Mouse (Mus musculus): ENCODE data around the gene Tas2r137. TPM values are rescaled to one million over a fixed set of nuclear protein-coding genes. Genes with fewer than 3 reads are reported as not detected.

Gene Tas2r137
- not detected in 2 replicates for polyA plus RNA-seq (2011; ENCODE audit: insufficient read length, low read depth, missing spikeins)

GRCm38 (mm10) chr6:40490933-40491332, at the start of gene Tas2r137:
Gene Tas2r137, plus strand, starts transcription at chr6:40491233.
- H3K4me3 ChIP-seq (ENCODE audit: insufficient read depth, low read length): no peak within 1 kb of the TSS
- H3K4me1 ChIP-seq (ENCODE audit: control insufficient read depth, insufficient read depth, low read length): no peaks in the 10 kb centered on the region
- TF ChIP-seq POLR2A (IDR thresholded peaks at IDR 0.05; ENCODE audit: low read depth, low read length) (no peak), CTCF (IDR thresholded peaks at IDR 0.05; ENCODE audit: borderline replicate concordance, insufficient read depth, low read length) (no peak)
- H3K27ac ChIP-seq (ENCODE audit: insufficient read depth, low read length): no peak within 1 kb of the TSS

- TF ChIP-seq CTCF (IDR thresholded peaks at IDR 0.05; ENCODE audit: borderline replicate concordance, insufficient read depth, low read length): no peak
- Histone ChIP-seq H3K4me1 (ENCODE audit: control insufficient read depth, insufficient read depth, low read length) (no peaks in the 10 kb centered on the region), H3K27ac (ENCODE audit: insufficient read depth, low read length) (no peak overlapping the region), H3K4me3 (ENCODE audit: insufficient read depth, low read length) (no peak overlapping the region)
Observed at GRCm38 (mm10) chr6:40441276-40441675, 49.8 kb upstream of the Tas2r137 start.

- no peak for TF ChIP-seq POLR2A (IDR thresholded peaks at IDR 0.05; ENCODE audit: low read depth, low read length)
- no peak for TF ChIP-seq CTCF (IDR thresholded peaks at IDR 0.05; ENCODE audit: borderline replicate concordance, insufficient read depth, low read length)
- no peak overlapping the region for H3K27ac ChIP-seq (ENCODE audit: insufficient read depth, low read length)
- no peaks in the 10 kb centered on the region for H3K4me1 ChIP-seq (ENCODE audit: control insufficient read depth, insufficient read depth, low read length)
- no peak overlapping the region for H3K4me3 ChIP-seq (ENCODE audit: insufficient read depth, low read length)
Observed at GRCm38 (mm10) chr6:40441755-40442154, 49.3 kb upstream of the Tas2r137 start.

GRCm38 (mm10) chr6:40443281-40443928, 47.6 kb upstream of the Tas2r137 start:
- H3K4me1 ChIP-seq (ENCODE audit: control insufficient read depth, insufficient read depth, low read length): no peaks in the 10 kb centered on the region
- TF ChIP-seq POLR2A (IDR thresholded peaks at IDR 0.05; ENCODE audit: low read depth, low read length) (no peak), CTCF (IDR thresholded peaks at IDR 0.05; ENCODE audit: borderline replicate concordance, insufficient read depth, low read length) (no peak)
- H3K27ac ChIP-seq (ENCODE audit: insufficient read depth, low read length): no peak overlapping the region
- no peak overlapping the region for H3K4me3 ChIP-seq (ENCODE audit: insufficient read depth, low read length)

GRCm38 (mm10) chr6:40448626-40449025, 42.4 kb upstream of the Tas2r137 start:
- H3K27ac ChIP-seq (ENCODE audit: insufficient read depth, low read length): no peak overlapping the region
- H3K4me3 ChIP-seq (ENCODE audit: insufficient read depth, low read length): no peak overlapping the region
- TF ChIP-seq POLR2A (IDR thresholded peaks at IDR 0.05; ENCODE audit: low read depth, low read length): no peak
- TF ChIP-seq CTCF (IDR thresholded peaks at IDR 0.05; ENCODE audit: borderline replicate concordance, insufficient read depth, low read length): no peak
- H3K4me1 ChIP-seq (ENCODE audit: control insufficient read depth, insufficient read depth, low read length): no peaks in the 10 kb centered on the region

- H3K4me1 ChIP-seq (ENCODE audit: control insufficient read depth, insufficient read depth, low read length): no peaks in the 10 kb centered on the region
- no peak overlapping the region for H3K27ac ChIP-seq (ENCODE audit: insufficient read depth, low read length)
- TF ChIP-seq POLR2A (IDR thresholded peaks at IDR 0.05; ENCODE audit: low read depth, low read length) (no peak), CTCF (IDR thresholded peaks at IDR 0.05; ENCODE audit: borderline replicate concordance, insufficient read depth, low read length) (no peak)
Observed at GRCm38 (mm10) chr6:40454436-40455041, 36.5 kb upstream of the Tas2r137 start.

GRCm38 (mm10) chr6:40465710-40466109, 25.3 kb upstream of the Tas2r137 start:
- Histone ChIP-seq H3K4me1 (ENCODE audit: control insufficient read depth, insufficient read depth, low read length) (no peaks in the 10 kb centered on the region), H3K27ac (ENCODE audit: insufficient read depth, low read length) (no peak overlapping the region), H3K4me3 (ENCODE audit: insufficient read depth, low read length) (no peak overlapping the region)
- no peak for TF ChIP-seq CTCF (IDR thresholded peaks at IDR 0.05; ENCODE audit: borderline replicate concordance, insufficient read depth, low read length)
- no peak for TF ChIP-seq POLR2A (IDR thresholded peaks at IDR 0.05; ENCODE audit: low read depth, low read length)

More at GRCm38 (mm10) chr6:40454436-40455041, 36.5 kb upstream of the Tas2r137 start:
- H3K4me3 ChIP-seq (ENCODE audit: insufficient read depth, low read length): no peak overlapping the region

GRCm38 (mm10) chr6:40470916-40471719, 19.9 kb upstream of the Tas2r137 start, which contains the start of gene Ssbp1:
Gene Ssbp1, plus strand, starts transcription at chr6:40471352.
- H3K4me1 ChIP-seq (ENCODE audit: control insufficient read depth, insufficient read depth, low read length): peaks cover 3% of the 10 kb centered on the region; the same call in 1 of the 2 replicates
- peak within 1 kb of the TSS; percentile 81 for H3K27ac ChIP-seq (ENCODE audit: insufficient read depth, low read length)
- H3K4me3 ChIP-seq (ENCODE audit: insufficient read depth, low read length): peak within 1 kb of the TSS; percentile 99

GRCm38 (mm10) chr6:40471720-40472010, 19.4 kb upstream of the Tas2r137 start:
- Histone ChIP-seq H3K27ac (ENCODE audit: insufficient read depth, low read length) (peak overlapping the region; percentile 81), H3K4me3 (ENCODE audit: insufficient read depth, low read length) (peak overlapping the region; percentile 99), H3K4me1 (ENCODE audit: control insufficient read depth, insufficient read depth, low read length) (peaks cover 3% of the 10 kb centered on the region; the same call in 1 of the 2 replicates)
- TF ChIP-seq POLR2A (IDR thresholded peaks at IDR 0.05; ENCODE audit: low read depth, low read length): no peak
- no peak for TF ChIP-seq CTCF (IDR thresholded peaks at IDR 0.05; ENCODE audit: borderline replicate concordance, insufficient read depth, low read length)

More at GRCm38 (mm10) chr6:40470916-40471719, 19.9 kb upstream of the Tas2r137 start, which contains the start of gene Ssbp1:
- TF ChIP-seq CTCF (IDR thresholded peaks at IDR 0.05; ENCODE audit: borderline replicate concordance, insufficient read depth, low read length): no peak
- TF ChIP-seq POLR2A (IDR thresholded peaks at IDR 0.05; ENCODE audit: low read depth, low read length): peak; percentile 95
